Mouse (Mus musculus) liver, embryonic 14.5 days (tissue): ENCODE measurements around the gene Kri1.

Experiments
- CTCF ChIP-seq: IDR thresholded peaks from 2 replicates; pipeline ENCODE4 v1.5.1; 2016; ENCODE audit warnings: antibody characterized with exemption, low read depth, control low read depth
- EP300 ChIP-seq: IDR thresholded peaks from 2 replicates; pipeline ENCODE4 v1.6.1; 2016; ENCODE audit warnings: antibody characterized with exemption, low read depth

- TF ChIP-seq CTCF (no peak), EP300 (no peak)
These were observed 1.5 kb upstream of the Kri1 start for GRCm38 (mm10) chr9:21289337-21289671.
